Mouse (Mus musculus): ENCODE results near the gene Ddx58.

Gene Ddx58

DNA sequence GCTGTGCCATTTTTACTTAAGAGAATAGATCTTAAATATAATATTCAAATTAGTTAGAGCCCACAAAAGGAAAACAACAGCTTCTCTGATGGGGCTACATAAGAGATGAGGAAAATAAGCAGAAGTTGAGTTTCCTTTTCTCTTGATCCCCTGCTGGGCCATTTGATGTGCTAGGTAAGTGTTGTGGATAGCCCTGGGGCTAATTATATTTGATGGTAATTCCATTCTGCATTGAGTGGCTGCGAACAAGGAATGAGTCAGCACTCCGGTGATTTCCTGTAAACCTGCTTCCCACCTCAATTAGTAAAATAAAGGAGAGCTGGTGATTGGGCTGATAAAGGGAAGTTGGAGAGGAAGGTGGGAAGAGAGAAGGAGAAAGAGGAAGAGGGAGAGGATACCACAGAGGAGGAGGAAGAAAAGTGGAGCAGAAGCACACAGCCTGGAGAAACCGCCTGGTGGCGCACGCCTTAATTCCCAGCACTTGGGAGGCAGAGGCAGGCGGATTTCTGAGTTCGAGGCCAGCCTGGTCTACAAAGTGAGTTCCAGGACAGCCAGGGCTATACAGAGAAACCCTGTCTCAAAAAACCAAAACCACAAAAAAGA lies 6.5 kb downstream of the Ddx58 start:
- no peak for DNase-seq (ENCODE audit: low spot score)

DNA sequence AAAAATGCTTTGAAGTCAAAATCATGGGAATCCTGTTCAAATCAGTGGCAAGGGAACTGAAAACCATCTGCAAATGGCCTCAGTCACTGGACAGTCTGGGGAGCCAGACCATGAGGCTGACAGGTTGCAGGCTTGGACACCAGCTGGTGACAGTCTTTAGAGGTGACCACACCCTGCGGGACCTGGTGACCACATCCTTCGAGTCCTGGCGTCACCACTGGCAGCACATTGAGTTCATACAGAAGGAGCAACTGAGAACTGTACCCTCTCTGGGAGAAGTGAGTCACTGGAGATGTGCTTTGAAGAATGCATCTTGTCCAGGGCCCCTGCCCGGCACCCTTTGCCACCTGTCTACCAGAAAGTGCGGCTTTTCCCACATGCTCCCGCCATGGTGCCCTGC lies 9.9 kb downstream of the Ddx58 start:
- DNase-seq (ENCODE audit: low spot score): no peak

GRCm38 (mm10) chr4:40227886-40228285 lies 11.7 kb downstream of the Ddx58 start:
- DNase-seq (ENCODE audit: low spot score): no peak

GRCm38 (mm10) chr4:40227131-40227530 lies 12.5 kb downstream of the Ddx58 start:
- DNase-seq (ENCODE audit: low spot score): no peak

DNA sequence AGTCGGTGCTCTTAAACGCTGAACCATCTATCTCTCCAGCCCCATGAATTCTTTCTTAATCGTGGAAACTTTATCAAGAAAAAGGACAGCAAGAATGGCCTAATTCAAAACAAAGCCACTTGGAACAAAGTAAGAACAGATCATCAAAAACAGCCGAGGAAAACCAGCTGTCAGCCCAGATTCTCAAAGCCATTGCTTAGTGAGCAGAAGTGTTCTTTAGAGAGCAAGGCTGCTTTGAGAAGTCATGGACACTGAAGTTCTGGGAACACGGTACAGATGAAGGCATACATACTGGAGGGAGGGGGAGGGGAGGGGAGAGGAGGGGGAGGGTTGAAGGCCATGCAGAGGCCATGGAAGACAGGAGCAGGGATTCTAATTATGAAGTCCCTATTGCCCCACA lies 13.5 kb downstream of the Ddx58 start:
- no peak for DNase-seq (ENCODE audit: low spot score)

DNA sequence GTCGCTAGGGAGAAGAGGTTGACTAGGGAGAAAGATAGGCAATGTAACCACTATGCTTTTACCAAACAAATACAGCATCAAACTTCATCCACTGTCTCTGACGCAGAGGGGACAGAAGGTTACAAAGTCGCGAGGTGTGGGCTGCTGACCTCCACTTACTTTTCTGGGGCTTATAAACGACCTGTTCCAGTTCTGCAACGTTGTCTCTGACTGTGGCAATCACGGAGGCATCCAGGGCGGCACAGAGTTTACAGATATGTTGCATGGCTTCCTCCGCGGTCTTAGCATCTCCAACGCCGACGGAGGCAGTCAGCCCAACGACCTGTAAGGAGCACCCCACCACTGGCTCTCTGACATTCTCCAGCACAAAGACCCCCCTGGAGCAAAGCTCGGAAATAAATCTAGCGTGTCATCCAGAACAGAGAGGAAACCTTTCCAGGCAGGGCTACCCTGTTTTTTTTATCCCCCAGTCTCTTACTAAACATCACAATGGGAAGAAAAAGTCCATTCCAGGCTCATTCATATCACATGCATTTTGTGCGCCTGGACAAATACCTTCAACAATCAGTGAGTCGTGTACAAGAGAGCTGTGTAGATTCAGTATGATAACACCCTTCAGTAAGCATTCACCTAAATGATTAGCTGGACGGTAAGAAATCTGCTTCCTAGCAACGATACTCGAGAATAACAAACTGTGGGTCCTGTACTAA lies 17.6 kb downstream of the Ddx58 start:
- DNase-seq (ENCODE audit: low spot score): no peak

DNA sequence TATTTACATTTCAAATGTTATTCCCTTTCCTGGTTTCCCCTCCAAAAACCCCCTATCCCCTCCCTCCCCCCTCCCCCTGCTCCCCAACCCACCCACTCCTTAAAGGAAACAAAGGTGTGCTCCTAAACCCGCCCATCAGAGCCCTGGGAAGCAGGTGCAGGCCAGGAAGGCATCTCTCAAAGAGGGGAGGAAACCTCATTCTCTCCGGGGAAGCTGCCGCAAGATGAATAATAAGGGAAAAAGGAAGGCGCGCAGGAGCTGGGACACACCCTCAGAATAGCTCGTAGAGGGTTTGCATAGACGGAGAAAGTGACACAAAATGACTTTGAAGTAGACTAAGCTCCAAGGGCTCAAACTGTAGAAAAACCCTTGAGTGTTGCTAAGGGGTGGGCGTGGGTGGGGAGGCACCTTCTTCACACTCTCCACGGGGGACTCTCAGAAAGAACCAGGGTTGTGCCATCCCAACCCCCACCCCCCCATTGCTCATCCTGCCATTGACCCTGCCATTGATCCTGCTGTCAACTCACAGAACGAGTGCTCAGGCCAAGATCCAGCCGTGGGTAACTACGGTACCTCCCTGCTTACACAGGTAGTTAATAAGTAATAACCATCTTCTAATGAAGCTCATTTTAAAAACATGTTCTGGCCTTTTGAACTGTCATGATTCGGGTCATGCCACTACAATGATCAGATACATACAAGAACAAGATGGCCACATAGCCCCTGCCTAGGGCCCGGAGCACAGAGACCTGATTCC lies 18.4 kb downstream of the Ddx58 start:
- DNase-seq (ENCODE audit: low spot score): no peak

- no peak for DNase-seq (ENCODE audit: low spot score)
Observed at GRCm38 (mm10) chr4:40220437-40220836, 19.2 kb downstream of the Ddx58 start.

DNA sequence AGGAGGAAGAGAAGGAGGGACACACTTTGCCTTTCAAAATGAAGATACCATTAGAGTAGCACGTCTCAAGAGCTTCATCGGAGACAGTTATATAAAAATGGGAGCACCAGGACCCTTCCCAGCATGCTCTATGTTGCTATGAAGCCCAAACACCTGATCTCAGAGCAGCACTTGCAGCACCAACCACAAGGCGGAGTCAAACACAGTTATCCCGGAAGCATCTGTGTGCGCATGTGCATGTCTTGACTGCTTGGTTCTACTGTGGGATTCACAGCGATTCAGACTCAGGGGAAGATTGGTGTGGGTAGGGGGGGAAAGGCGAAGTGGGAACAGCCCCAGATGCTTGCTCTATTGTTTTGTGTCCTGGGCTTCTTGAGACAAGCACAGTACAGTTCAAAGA lies 21.2 kb downstream of the Ddx58 start:
- DNase-seq (ENCODE audit: low spot score): no peak

DNA sequence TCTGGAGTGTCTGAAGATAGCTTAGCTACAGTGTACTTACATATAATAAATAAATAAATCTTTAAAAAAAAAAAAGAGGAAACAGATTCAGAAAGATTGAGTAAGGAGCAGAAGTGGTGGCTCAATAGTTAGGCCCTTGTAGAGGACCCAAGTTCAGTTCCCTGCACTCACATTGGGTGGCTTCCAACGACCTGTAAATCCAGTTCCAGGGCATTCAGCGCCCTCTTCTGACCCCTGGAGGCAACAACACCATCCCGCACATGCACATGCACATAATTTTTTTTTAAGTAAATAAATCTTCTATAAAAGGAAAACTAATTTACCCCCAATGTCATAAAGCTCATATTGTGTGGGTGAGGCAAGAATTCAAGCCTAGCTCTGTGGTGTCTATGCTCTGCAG lies 21.7 kb downstream of the Ddx58 start:
- DNase-seq (ENCODE audit: low spot score): no peak

- DNase-seq (ENCODE audit: low spot score): no peak
Observed at GRCm38 (mm10) chr4:40212177-40212576, 27.5 kb downstream of the Ddx58 start.

DNA sequence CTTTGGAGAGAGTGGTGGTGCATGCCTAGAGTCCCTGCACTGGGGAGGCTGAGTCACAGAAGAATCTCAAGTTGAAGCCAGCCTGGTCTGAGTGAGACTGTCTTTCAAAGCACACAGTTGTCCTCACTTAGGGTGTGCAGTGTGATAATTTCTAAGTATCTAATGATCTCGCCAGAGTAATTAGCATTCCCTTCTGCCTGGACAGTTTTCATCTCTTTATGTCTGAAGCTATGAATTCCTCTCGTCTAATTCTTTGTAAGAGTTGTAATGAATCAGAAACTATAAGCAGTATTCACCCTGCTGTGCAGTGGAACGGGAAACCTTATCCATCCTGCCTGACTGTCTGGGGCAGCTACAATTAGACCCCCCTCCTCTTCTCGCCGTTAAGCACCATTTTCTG lies 31.9 kb downstream of the Ddx58 start:
- no peak for DNase-seq (ENCODE audit: low spot score)

GRCm38 (mm10) chr4:40205231-40205903 lies 34.3 kb downstream of the Ddx58 start:
- no peak for DNase-seq (ENCODE audit: low spot score)

DNA sequence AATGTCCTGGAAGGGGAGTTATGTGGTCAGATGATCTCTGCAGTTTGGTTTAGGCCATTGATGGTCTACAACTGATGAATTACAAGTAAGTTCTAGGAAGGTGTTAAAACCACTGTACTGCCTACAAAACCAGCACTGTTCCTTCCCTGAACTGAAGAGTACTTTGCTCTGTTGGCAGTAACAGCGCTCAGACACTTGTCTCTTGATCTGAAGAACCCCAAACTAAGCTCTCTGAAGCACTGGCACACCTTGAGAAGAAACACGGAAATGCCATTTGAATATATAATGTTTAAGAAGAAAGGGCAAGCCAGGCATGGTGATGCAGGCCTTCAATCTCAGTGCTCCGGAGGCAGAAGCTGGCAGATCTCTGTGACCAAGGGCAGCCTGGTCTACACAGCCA lies 35.3 kb downstream of the Ddx58 start:
- no peak for DNase-seq (ENCODE audit: low spot score)

GRCm38 (mm10) chr4:40202205-40202604 lies 37.4 kb downstream of the Ddx58 start:
- DNase-seq (ENCODE audit: low spot score): no peak

DNA sequence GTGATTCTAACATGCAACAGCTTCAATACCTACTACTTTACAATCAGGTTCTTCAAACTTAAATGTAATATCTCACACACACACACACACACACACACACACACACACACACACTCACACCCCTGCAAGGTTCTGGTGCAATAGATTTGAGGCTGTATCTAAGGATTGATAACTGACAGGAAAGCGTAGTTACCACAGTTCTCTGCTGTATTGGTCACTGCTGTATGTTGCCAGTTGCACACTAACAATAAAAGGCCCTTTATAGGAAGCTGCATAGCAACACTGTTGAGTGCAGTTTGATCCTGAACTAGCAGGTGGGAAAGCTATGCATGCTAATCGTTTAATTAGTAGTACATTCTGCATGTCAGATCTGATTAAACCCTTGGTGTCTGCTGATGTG lies 44.3 kb downstream of the Ddx58 start:
- no peak for DNase-seq (ENCODE audit: low spot score)

GRCm38 (mm10) chr4:40193461-40193860 lies 46.2 kb downstream of the Ddx58 start:
- DNase-seq (ENCODE audit: low spot score): no peak

DNA sequence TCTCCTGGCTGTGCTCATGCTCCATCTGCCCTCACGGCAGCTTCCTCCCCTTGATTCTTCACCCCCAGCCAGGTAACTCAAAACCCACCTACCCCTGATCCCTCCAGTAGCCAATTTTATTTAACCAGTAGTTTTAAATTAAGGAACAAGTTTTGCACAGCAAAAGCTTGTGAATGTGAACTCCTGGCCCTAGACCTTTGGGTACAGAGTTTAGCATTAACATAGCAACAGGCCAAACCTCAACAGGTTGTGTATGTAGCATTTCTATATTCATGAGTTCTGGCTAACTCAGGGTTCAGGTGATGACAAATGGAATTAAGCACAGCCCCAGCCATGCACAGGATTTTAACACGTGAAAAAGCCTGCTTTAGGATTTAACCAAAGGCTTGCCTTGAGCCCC lies 47.4 kb downstream of the Ddx58 start:
- no peak for DNase-seq (ENCODE audit: low spot score)

GRCm38 (mm10) chr4:40187956-40188355 lies 51.7 kb downstream of the Ddx58 start:
- no peak for DNase-seq (ENCODE audit: low spot score)

- DNase-seq (ENCODE audit: low spot score): no peak
Observed at GRCm38 (mm10) chr4:40184470-40184869, 55.2 kb downstream of the Ddx58 start.

DNA sequence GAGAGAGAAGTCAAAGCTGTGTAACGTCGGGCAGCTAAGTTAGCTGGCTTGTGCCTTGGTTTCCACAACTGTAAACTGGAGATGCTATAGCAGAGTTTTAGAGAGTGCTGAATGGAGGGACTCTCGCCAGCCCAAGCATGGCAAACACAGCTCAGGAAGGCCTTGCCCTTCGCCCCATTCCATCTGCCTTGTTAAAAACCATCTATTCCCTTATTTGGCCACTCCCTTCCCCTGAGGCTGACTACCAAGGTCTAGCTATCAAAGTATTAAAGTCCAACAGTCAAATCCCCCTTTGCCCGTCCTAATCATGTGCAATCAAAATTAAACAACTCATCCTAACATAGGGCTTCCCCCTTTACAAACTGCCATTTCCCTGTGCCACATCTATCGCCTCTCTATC lies 55.8 kb downstream of the Ddx58 start:
- no peak for DNase-seq (ENCODE audit: low spot score)

DNA sequence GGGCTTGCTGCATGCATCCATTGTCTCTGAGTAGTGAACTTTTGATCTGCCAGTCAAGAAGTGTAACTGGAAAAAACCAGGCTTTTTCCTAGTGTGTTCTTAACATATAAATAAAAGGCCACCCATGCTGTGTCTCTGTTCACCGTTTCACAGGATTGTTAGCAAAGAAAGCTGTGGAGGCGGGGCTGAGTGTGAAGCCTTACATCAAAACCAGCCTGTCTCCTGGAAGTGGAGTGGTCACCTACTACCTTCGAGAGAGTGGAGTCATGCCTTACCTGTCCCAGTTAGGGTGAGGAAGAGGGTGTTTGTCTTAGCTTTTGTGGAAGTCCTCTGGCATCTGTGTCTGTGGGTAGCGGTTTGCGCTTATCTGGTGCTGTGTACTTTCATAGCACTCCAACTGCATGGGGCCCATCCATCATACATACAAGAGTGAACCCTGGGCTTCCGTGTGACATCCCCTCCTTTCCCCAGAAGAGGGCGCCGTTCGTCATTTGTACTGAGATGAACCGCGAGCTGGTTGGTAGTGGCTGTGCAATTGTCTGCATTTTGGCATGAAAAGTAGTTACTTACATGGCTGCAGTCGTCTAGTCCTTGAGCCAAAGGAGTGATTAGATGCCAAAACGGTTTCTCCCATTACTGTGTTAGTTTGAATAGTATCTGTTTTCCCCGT lies 56.8 kb downstream of the Ddx58 start:
- peak; percentile 48 for DNase-seq (ENCODE audit: low spot score)

Data from c-Kit-positive CD71-positive TER-119-positive erythroid progenitor cells, embryonic 14.5 days (primary cell).